Mouse (Mus musculus): ENCODE measurements around the gene Cytip. TPM values are rescaled to one million over a fixed set of nuclear protein-coding genes. Genes with fewer than 3 reads are reported as not detected.

The Cytip gene
- total and polyA plus RNA-seq, 3 experiments, result not detected

DNA sequence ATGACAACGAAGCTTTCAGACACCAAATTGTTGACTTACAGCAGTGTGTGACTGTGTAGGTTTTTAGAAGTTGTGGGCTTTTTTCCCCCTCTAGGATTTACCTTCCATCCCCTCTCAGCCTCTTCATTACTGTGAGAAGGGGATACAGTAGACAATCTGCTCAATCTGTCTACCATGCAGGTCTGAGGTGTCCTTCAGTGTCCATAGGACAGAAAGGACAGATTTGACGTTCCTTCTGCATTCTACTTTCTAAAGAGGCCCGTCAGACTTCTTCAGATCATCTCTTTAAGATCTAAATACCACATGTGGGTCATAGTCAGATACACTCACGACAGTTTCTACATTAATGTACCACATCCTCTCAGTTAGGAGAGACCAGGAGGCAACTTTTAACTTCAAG lies 33.5 kb downstream of the Cytip start:
- Histone ChIP-seq H3K9me3 (replicated peaks; ENCODE audit: insufficient read depth, low read length) (no peaks in the 10 kb centered on the region), H3K27me3 (ENCODE audit: control insufficient read depth in 1 of 2, insufficient read depth in 2 of 2, low read length in 2 of 2) (no peaks in the 10 kb centered on the region), H3K36me3 (ENCODE audit: control insufficient read depth in 1 of 2, insufficient read depth in 2 of 2, low read length in 2 of 2) (no peaks in the 10 kb centered on the region), H3K4me1 (ENCODE audit: control insufficient read depth in 1 of 2, insufficient read depth in 2 of 2, low read length in 2 of 2) (no peaks in the 10 kb centered on the region), H3K9ac (ENCODE audit: control insufficient read depth, low read depth, low read length, poor library complexity, severe bottlenecking) (no peak overlapping the region), H3K27ac (ENCODE audit: control insufficient read depth, low read depth, low read length) (no peak overlapping the region), H3K79me2 (ENCODE audit: control insufficient read depth, insufficient read depth, low read length, poor library complexity) (no peaks in the 10 kb centered on the region), H3K4me3 (ENCODE audit: control insufficient read depth in 1 of 2, insufficient read depth in 1 of 2, low read depth in 2 of 2, low read length in 2 of 2) (no peak overlapping the region)
- no peak for DNase-seq (ENCODE audit: low read depth, low spot score)
- TF ChIP-seq TAL1 (IDR thresholded peaks at IDR 0.05; ENCODE audit: low read length) (no peak), NELFE (IDR thresholded peaks at IDR 0.05; ENCODE audit: low read depth, low read length) (no peak), EP300 (IDR thresholded peaks at IDR 0.05; ENCODE audit: low read depth in 1 of 2, low read length in 2 of 2) (no peak), USF1 (IDR thresholded peaks at IDR 0.05; ENCODE audit: low read depth, low read length) (no peak), CHD1 (IDR thresholded peaks at IDR 0.05; ENCODE audit: low read depth, low read length) (no peak), ETS1 (IDR thresholded peaks at IDR 0.05; ENCODE audit: low read depth, low read length) (no peak), NRF1 (IDR thresholded peaks at IDR 0.05; ENCODE audit: insufficient read depth, low read depth, low read length, poor library complexity, severe bottlenecking) (no peak)

DNA sequence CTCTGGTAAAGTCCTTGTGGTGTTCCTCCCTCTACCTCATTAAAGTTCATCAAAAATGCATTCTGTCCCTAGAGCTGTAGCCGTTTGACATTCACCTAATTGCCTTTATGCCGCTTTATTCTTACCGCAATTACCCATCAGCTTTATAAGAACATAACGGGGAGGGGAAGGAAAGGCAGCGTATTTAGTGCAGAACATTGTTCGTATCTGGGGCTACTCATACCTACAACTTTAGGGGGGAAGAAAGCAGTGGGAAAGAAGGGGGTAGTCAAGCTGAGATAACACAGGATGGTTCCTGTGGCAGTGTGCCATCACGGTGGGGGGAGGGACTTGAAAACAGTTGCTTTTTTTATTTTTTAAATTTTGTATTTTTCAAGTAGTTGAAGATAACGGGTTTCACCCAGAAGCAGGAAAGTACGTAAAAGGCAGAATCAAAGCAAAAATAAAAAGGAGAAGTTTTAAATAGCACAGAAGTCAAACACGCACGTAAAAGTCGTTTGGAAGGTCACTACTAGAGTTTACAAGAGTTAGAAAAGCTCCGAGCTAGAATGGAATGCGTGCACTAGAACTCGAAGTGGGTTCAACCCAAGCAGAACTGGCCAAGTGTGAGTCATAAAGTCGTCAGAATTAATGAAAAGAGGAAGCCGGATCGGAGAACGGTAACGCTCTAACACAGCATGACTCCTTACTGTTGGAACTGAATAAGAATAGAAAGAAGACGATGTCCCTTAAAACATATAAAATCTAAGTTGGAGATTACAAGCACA lies 34.6 kb downstream of the Cytip start:
- Histone ChIP-seq H3K79me2 (ENCODE audit: control insufficient read depth, insufficient read depth, low read length, poor library complexity) (no peaks in the 10 kb centered on the region), H3K4me1 (ENCODE audit: control insufficient read depth in 1 of 2, insufficient read depth in 2 of 2, low read length in 2 of 2) (no peaks in the 10 kb centered on the region), H3K27ac (ENCODE audit: control insufficient read depth, low read depth, low read length) (no peak overlapping the region), H3K9ac (ENCODE audit: control insufficient read depth, low read depth, low read length, poor library complexity, severe bottlenecking) (no peak overlapping the region), H3K27me3 (ENCODE audit: control insufficient read depth in 1 of 2, insufficient read depth in 2 of 2, low read length in 2 of 2) (no peaks in the 10 kb centered on the region), H3K4me3 (ENCODE audit: control insufficient read depth in 1 of 2, insufficient read depth in 1 of 2, low read depth in 2 of 2, low read length in 2 of 2) (no peak overlapping the region), H3K36me3 (ENCODE audit: control insufficient read depth in 1 of 2, insufficient read depth in 2 of 2, low read length in 2 of 2) (no peaks in the 10 kb centered on the region), H3K9me3 (replicated peaks; ENCODE audit: insufficient read depth, low read length) (no peaks in the 10 kb centered on the region)
- no peak for TF ChIP-seq POLR2A (IDR thresholded peaks at IDR 0.05; ENCODE audit: control insufficient read depth in 1 of 2, insufficient read depth in 1 of 2, low read depth in 1 of 2, low read length in 2 of 2, poor library complexity in 1 of 2)
- TF ChIP-seq BHLHE40 (IDR thresholded peaks at IDR 0.05; ENCODE audit: borderline replicate concordance, low read depth, low read length), result no peak
- TF ChIP-seq ZKSCAN1 (IDR thresholded peaks at IDR 0.05; ENCODE audit: low read depth, low read length), result no peak
- TF ChIP-seq MEF2A (IDR thresholded peaks at IDR 0.05; ENCODE audit: extremely low read depth, insufficient replicate concordance, low read depth, low read length, poor library complexity, severe bottlenecking), result no peak
- no peak for TF ChIP-seq GATA1 (IDR thresholded peaks at IDR 0.05; ENCODE audit: low read depth, low read length)
- no peak for TF ChIP-seq E2F4 (IDR thresholded peaks at IDR 0.05; ENCODE audit: borderline replicate concordance, low read depth, low read length)
- TF ChIP-seq MYC (IDR thresholded peaks at IDR 0.05; ENCODE audit: low read depth, low read length), result no peak
- TF ChIP-seq TBP (IDR thresholded peaks at IDR 0.05; ENCODE audit: low read depth, low read length), result no peak
- TF ChIP-seq TCF12 (IDR thresholded peaks at IDR 0.05; ENCODE audit: low read depth, low read length), result no peak
- no peak for TF ChIP-seq USF2 (IDR thresholded peaks at IDR 0.05; ENCODE audit: borderline replicate concordance in 1 of 2, insufficient read depth in 1 of 2, low read depth in 1 of 2, low read length in 2 of 2)
- no peak for DNase-seq (ENCODE audit: low read depth, low spot score)
